Mouse (Mus musculus): ENCODE data around the gene Nrbf2.

Nrbf2 gene

DNA sequence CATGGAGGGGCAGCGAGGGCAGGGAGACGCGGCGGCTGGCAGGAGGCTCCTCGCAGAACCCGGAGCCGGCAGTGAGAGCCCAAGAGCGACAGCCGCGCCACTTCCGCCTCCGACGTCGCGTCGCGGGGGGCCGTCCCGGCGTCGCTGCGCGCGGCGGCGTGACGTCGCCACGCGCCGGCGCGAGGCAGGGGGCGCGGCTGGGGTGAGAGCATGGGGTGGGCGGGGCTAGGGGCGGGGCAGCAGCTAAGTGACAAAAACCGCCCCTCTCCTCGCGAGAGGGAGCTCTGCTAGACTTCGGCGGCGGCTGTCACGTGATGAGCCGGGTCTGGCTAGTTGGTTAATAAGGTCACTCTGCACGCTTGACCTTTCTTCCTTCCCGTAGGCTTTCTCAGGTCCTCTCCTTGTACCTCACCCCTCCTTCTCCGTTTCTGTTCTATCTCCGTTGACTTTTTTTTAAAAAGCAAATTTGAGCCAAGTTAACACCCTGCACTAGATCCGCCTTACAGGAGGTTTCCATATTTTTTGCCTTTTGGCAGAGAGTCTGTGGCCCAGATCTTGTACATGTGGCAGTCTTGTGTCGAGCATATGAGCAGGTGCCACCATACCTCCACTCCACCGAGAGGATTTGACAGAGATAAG lies at the start of gene Nrbf2:
Nrbf2 (minus strand) TSS at position 130 of the 639 bp plus-strand sequence.
- in situ Hi-C loops (cut with MboI, MseI), result no loop called here

DNA sequence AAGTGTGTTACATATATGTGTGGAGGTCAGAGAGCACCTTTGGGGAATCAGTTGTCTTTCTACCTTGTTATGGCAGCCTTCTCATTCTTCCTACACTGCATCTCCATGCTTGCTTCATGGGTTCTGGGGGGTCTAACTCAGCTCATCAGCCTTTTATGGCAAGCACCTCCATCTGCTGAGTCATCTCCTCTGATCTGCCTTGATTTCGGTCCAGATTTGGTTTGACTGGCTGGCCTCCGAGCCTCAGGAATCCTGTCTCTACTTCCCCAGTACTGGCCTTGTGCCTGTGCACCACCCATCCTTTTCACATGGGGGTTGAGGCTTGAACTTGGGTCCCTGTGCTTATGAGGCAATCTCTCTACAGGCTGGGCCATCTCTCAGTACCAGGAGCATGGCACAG lies 45.5 kb upstream of the Nrbf2 start:
- in situ Hi-C loops (cut with MboI, MseI), result no loop called here

DNA sequence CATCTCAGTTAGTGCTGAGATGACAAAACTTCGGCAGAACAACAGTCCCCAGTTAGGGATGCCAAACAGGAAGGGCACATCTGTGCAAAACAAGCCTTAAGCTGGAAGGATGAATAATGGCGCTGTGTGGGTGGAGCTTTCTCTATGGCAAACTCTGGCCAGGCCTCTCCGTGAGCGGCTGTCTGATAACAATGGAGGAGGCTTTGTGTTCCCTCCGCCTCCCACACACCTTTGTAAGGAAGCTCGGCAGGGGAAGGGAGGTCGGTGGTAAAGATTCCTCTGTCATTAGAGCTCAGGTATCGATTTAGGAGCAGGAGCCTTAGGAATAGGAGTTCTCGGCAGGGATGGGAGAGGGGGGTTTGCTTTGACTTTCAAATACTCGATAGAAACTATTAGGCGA lies 44.6 kb upstream of the Nrbf2 start:
- in situ Hi-C loops (cut with MboI, MseI), result no loop called here

DNA sequence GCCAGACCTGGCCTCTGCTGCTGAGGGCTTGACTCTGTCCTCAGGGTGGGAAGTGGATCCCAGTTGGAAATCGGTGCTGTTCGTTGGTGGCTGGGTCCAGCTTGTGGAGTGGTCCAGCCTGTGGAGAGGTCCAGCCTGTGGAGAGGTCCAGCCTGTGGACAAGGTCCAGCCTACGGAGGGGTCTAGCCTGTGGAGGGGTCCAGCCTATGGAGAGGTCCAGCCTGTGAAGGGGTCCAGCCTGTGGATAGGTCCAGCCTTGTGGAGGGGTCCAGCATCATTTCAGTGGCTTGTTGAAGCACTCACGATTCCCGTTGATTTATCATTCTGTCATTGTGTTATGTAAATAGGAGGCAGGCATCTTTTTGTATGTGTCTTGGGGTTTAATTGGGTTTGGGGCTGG lies 43.1 kb upstream of the Nrbf2 start:
- in situ Hi-C loops (cut with MboI, MseI), result no loop called here

DNA sequence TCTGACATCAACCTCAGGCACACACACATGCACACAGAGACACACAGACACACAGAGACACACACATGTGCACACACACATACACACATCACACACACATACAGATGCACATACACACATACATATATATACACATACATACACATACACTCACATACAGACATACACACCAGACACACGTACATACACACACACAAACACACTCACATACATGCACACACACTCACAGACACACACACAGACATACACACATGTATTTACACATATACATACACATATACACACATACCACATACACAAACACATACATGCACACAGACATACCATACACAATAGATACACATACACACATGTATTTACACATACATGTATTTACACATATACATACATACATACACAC lies 38.9 kb upstream of the Nrbf2 start:
- in situ Hi-C loops (cut with MboI, MseI), result no loop called here

DNA sequence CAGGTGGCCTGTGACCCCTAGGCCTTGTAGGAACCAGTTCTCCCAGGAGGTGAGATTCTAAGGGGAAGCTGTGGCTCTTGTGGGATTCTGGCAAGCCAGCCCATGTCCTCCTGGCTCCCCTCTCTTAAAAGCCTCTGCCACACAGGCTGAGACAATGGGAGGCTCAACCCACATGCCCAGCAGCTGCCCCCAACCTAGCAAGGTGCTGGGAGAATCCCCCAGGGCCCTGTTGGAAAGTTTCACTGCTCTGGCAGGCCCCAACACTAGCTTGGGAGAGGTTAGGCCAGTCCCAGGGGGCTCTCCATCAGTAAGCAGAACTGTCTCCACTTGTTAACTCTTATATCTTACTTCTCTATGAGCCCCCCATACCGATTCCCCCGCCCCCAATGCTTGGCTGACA lies 36.3 kb upstream of the Nrbf2 start:
- in situ Hi-C loops (cut with MboI, MseI), result no loop called here

DNA sequence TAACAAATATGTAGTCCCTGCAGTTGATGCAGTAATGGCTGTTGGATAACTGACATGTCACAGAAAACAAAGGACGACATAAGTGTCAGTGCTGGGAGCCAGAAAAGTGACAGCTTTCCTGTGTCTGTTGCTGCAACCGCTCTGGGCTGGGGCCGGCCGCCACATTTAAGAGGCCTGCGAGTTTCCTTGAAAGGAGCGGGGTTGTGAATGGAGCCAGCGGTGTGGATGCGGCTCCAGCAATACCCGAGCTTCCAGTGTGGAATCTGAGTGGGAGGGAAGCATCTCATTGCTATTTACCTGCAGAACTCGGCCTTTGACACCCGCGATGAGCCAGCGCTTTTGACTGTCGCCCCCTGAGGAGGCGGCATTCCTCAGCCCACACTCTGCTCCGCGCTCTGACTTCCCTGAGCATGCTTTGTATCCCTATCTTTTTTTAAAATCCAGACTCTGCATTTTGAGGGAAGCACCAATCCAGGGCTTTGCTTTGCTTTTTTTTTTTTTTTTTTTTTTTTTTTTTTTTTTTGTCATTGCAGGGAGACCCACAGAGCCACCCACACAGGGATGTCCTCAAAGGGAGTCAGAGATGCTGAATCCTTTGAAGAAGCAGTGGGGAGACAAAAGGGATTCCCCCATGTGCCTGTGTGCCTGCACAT lies 35.2 kb upstream of the Nrbf2 start:
- in situ Hi-C loops (cut with MboI, MseI), result no loop called here

DNA sequence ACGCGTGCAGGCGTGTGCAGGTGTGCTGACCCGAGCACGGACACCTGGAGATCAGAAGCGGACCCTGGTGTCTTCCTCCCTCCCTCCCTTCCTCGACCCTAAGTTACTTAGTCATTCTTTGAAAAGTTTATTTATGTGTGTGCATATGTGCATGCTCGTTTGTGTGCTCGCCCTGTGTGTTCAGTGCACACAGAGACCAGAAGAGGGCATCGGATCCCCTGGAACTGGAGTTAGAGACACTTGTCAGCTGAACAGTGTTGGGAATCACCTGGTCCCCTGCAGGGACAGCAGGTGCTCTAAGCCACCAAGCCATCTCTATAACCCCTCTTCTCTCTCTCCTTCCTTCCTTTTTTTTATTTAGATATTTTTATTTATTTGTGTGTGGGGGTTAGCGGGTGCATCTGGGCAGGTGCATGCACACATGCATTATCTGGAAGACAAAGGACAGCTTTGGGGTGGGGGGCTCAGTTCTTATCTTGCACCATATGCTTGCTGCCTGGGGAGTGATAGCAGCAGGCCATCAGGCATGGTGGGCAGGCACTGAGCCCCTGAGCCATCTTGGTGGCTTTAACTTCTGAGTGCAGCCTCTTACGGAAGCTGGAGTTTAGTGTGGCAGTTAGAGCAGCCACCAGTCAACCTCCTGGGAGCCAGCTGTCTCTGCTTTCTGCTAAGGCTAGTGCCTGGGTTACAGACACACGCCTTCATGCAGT lies 34.1 kb upstream of the Nrbf2 start:
- in situ Hi-C loops (cut with MboI, MseI), result loop anchor here (5.0 to 10.0 kb wide), 3 partner anchors 213 to 536 kb away; no protein-coding TSS in a partner anchor

DNA sequence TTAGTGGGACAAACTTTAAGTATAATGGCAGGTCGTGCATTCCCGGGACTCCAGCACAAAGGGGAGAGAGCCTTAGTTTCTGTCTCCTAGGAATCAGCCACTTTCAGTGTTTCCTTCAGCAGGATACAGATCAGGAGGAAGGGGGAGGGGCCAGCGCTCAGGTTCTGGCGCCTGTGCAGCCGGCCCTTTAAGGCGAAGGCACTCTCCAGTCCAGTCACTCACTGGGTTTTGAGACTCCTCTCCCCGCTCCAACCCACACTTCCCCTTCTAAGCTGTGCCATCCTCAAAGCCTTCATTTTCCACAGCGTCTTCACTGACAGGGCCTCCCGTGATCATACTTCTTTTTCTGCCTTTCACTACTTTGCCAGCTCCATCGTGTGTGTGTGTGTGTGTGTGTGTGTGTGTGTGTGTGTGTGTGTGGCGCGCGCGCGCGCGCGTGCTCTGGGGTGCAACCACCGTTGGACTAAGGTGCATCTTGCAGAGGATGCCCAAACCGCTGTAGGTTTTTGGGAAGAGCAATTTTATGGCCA lies 32.9 kb upstream of the Nrbf2 start:
- in situ Hi-C loops (cut with MboI, MseI), result loop anchor here (5.0 to 10.0 kb wide), 3 partner anchors 214 to 537 kb away; no protein-coding TSS in a partner anchor

DNA sequence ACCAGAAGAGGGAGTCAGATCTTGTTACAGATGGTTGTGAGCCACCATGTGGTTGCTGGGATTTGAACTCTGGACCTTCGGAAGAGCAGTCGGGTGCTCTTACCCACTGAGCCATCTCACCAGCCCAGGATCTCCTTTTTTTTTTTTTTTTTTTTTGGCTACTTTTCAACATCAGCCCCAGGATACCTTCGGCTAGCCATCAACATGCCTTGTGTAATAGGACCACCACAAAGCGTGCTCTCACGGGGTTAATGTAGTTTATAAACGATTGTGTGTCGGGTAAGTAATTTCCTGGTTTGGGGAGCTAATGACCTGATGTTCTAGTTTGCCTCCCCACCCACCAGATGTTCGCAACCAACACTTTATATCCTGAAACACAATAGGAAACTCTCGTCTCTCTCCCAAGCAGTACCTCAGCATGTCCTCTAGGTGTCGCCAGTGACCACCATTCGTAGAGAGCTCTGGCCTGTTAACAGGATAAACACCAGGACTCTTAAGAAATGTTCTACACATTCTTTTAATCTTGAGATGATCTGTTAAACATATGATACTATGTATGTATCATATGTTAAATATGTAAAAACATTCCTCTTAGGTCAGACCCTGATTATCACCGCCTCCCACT lies 29.8 kb upstream of the Nrbf2 start:
- in situ Hi-C loops (cut with MboI, MseI), result loop anchor here (5.0 to 10.0 kb wide), 3 partner anchors 217 to 540 kb away; no protein-coding TSS in a partner anchor

DNA sequence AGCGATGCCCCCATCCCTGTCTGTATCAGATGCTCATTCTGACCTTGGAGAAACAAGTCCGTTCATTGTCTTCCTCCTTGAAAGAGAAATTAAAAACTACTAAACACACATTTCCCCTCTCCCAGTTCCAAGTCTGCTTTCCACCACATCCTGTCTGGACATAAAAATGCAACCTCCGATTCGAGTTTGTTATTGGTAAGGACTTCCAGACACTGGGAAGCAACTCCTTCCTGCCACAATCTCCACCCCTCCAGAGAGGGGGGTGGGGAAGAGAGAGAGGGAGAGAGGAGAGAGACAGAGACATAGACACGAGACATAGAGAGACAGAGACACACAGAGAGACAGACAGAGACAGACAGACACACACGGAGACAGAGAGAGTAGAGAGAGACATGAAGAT lies 27.4 kb upstream of the Nrbf2 start:
- in situ Hi-C loops (cut with MboI, MseI), result loop anchor here (10.0 kb wide), 1 partner anchor 542 kb away; no protein-coding TSS in a partner anchor

DNA sequence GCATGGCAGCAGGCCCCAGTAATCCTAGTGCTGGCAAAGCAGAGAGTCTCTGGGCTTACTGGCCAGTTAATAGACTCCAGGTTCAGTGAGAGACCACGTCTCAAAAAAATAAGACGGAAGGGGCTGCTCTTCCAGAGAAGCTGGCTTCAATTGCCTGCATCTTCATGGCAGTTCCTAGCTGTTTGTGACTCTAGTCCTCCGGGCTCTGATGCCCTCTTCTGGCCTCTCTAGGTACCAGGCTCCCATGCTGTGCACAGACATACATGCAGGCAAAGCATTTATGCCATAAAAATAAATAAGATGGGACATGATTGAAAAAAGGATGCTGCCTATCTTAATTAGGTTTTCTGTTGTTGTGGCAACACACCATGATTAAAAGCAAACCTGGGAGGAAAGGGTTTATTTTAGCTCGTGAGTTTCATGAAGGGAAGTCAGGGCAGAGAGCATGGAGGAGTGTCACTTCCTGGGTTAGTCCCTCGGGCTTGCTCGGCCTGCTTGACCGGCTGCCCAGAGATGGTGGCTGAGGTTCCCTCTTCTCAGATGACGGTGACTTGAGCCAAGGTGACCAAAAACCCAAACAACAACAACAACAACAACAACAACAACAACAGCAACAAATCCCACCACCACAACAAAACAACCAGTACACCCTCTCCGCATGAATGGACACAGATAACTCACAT lies 26.3 kb upstream of the Nrbf2 start:
- in situ Hi-C loops (cut with MboI, MseI), result loop anchor here (10.0 kb wide), 1 partner anchor 543 kb away; no protein-coding TSS in a partner anchor

DNA sequence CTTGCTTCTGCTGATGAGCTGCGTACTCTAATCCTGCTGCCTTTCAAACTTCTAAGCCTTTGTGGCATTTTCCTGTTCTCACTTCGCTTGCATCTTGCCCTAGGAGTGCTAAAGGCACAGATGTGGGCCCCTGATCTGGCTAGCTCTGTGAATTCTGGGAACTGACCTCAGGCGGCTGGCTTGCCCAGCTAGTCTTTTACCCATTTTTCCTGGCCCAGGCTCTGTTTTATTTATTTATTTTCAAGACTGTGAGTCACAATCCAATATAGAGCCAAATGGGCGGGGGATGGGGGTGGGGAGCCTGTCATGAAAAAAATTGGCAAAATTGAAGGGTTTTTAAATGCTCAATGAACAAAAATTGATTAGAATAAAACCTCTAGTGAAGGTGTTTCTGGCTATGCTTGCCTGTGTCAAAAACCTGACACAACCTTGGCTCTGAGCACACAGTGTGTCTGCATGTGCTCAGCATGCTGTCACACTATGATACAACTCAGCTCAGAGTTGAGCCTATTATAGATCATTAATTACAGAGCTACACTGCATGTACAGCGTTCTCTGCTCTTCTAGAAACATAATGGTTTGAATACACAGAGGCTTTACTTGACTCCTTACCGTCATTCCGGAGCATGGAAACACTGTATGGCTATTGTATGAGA lies 24.5 kb upstream of the Nrbf2 start:
- in situ Hi-C loops (cut with MboI, MseI), result loop anchor here (10.0 kb wide), 1 partner anchor 545 kb away; no protein-coding TSS in a partner anchor

DNA sequence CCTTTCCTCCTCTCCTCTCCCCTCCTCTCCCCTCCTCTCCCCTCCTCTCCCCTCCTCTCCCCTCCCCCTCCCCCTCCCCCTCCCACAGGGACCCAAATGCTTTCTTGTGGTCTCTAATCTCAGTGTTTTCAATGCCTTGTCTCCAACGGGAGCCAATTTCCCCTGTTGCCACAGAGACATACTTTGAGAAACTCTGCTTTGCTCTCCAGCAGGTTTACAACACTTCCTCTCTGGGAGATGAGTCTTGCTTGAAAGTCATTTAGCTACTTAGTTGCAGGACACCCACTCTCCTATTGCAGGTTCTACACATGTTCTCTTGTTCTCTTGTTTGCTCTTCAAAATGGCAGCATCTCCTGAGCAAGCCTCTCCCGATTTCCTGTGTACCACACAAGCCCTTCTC lies 17.2 kb upstream of the Nrbf2 start:
- in situ Hi-C loops (cut with MboI, MseI), result no loop called here

DNA sequence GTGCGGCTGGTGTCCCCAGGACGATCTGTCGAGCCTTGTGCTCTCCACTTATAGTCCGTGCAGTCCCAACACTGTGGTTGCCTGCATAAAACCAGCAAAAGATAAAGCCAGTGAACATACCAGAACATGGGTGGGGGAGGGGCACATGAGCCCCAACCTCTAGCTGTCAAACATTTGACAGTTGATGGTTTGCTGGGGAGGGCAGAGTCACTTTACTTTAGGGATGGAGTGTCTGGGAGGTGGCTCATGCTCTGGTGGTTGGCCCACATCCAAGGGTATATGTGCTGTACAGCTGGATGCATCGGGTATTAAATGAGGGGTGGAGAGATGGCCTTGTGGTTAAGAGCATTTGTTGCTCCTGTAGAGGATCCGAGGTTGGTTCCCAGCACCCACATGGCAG lies 15.9 kb upstream of the Nrbf2 start:
- in situ Hi-C loops (cut with MboI, MseI), result no loop called here

DNA sequence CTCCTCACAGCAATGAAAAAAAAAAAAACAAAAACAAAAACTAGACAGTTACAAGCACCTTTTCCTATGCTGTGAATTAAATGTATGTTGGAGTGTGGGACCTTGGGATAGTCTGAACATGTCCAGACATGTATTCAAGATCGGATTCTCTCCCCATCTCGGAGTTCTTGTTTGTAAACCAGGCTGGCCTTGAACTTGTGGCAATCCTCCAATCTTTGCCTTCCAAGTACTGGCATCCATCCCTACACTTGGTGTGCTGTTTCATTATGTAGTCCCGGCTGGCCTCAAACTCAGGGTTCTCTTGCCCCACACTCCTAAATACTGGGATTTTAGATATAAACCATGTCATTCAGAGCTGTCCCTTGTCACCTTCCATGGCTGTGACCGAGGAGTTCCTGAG lies 14.2 kb upstream of the Nrbf2 start:
- in situ Hi-C loops (cut with MboI, MseI), result no loop called here

DNA sequence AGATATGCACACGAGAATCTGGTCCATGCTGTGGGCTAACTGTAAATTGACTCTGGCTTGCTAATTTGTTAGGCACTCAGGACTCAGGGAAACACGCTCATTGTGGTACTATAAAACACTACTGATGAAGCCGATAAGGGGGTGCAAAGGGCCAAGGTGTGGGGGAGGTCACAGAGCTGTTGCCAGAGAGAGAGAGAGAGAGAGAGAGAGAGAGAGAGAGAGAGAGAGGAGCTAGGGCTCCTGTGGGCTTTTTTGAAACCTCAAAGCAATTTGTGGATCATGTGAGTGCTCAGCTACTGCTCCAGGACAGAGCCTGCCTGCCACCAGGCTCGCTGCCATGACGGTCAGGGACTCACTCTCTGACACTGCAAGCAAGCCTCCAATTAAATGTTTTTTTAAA lies 13.8 kb upstream of the Nrbf2 start:
- in situ Hi-C loops (cut with MboI, MseI), result no loop called here

DNA sequence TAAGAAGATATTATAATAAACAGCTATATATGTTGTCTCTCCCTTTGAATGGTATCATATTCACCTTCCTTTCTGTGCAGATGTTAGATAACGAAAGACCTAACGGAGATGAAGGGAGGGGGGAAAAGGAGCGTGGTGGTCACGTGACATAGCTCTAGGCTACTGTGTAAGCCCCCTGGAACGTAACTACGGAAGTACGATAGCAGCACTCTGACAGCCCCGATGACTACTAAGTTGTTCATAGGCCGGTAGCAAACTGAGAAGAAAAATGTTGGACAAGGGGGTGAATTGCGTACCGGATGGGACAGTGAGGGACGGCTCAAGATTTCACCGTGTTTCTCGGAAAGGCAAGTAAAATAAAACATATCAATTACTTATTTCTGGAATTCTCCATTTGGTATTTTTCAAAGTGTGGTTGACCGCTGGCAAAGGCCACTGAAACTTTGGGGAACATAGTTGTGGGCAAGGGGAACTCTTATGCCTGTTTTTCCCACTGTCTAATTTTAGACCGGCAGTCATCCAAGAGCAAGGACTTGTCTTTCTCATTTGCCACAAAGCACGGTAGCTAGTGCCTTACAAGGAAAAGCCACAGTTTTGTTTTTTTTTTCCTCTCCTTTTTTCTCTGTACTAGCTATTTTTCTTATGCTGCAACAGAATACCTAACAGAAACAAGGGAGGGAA lies 12.2 kb upstream of the Nrbf2 start:
- in situ Hi-C loops (cut with MboI, MseI), result no loop called here

DNA sequence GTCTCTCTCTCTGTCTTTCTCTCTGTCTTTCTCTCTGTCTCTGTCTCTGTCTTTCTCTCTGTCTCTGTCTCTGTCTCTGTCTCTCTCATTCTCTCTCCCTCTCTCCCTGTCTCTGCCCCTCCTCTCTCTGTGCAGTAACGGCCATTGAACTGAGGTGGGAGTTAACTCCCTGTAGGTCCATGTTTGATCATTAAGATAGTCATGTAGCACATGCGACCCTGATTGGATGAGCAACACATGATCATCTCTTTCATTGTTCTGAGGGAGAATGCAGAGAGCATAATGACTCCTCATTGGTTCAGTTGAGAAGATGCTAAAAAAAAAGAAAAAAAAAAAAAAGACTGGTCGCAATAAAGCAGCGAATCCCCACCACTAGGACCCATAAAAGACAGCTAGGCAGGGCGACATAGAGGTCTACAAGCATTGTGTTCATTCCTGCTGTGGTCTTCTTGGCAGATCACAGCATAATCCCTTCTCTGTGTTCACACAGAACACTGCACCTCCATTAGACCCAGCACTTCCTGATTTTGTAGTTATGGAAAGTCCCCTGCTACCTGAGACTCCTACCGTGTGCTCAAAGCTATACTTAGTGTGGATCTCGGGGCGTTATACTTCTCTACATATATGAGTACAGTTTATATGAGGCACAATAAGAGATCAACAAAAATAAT lies 11.5 kb upstream of the Nrbf2 start:
- in situ Hi-C loops (cut with MboI, MseI), result no loop called here
